Mouse (Mus musculus) Patski (cell line): ENCODE data around the gene Slc7a9. TPM values are rescaled to one million over a fixed set of nuclear protein-coding genes. Genes with fewer than 3 reads are reported as not detected.
A peak's percentile ranks its signal among the peaks of the same experiment; 100 is the strongest.

Experiments
- ATAC-seq: fragments of 100-300 bp; one replicate; pipeline ENCODE4 v1.8.0; 2021
- CTCF ChIA-PET: fragments of 350-600 bp; sonication (Branson Sonifier 250); formaldehyde crosslinking; loops from one replicate; lab custom pipeline; 2022; ENCODE audit warnings: inconsistent platforms; lab: Charles Lee
- POLR2A ChIA-PET: fragments of 350-600 bp; sonication (Branson Sonifier 250); formaldehyde crosslinking; loops from one replicate; lab custom pipeline; 2022; ENCODE audit warnings: antibody characterized with exemption, inconsistent platforms; lab: Charles Lee
- DNase-seq: peaks from one replicate; pipeline ENCODE4 v3.0.0-alpha.2; 2011; ENCODE audit warnings: low read depth, low spot score
- H3K27me3 ChIP-seq: fragments of 371-371 bp; one replicate; pipeline ENCODE4 v1.5.1; 2021
- CTCF ChIP-seq: fragments of 100-300 bp; IDR thresholded peaks from one replicate; pipeline ENCODE4 v1.5.1; 2021
- in situ Hi-C: fragments of 300-500 bp; cut with MboI; formaldehyde crosslinking; loops from 3 replicates; pipeline ENCODE4 v1.11.1; 2018; ENCODE audit warnings: low pct_unique_long_range_greater_than_20kb, mixed read lengths
- polyA plus RNA-seq: library from polyadenylated mRNA; unstranded; gene quantifications from one replicate; pipeline ENCODE4 v1.2.3, GENCODE M21; 2021

Slc7a9 gene
- polyA plus RNA-seq, 1 experiment from 2014 or later, result not detected

GRCm38 (mm10) chr7:35501995-35502394 lies 53.4 kb downstream of the Slc7a9 start:
- CTCF ChIA-PET, result interaction anchor here (1.4 kb wide), 2 partner anchors 12 to 16 kb away, joined by 3 read pairs; no protein-coding TSS in a partner anchor
- no peak for DNase-seq
- POLR2A ChIA-PET, result interaction anchor here (0.5 kb wide), 1 partner anchor 45 kb away, joined by 3 read pairs; no protein-coding TSS in a partner anchor
- peaks cover 31% of the 10 kb centered on the region for H3K27me3 ChIP-seq
- peak; percentile 34 for TF ChIP-seq CTCF
- in situ Hi-C loops, result no loop called here
- no peak for ATAC-seq

Other genes starting within 250 kb of the Slc7a9 start
- gene Lrp3, start 233.3 kb upstream of the Slc7a9 start, polyA plus RNA-seq, result 5.1 TPM
- 15.5 TPM for gene Gpatch1, start 130.4 kb upstream of the Slc7a9 start, polyA plus RNA-seq
- 21.4 TPM for gene Rhpn2, start 114.6 kb upstream of the Slc7a9 start, polyA plus RNA-seq
- gene Faap24, start 52.0 kb upstream of the Slc7a9 start, polyA plus RNA-seq, result 7.1 TPM
- 38.1 TPM for gene Cep89, start 51.8 kb upstream of the Slc7a9 start, polyA plus RNA-seq
- gene Tdrd12, start 88.9 kb downstream of the Slc7a9 start, polyA plus RNA-seq, result 0.05 TPM
- 72.4 TPM for gene Nudt19, start 107.5 kb downstream of the Slc7a9 start, polyA plus RNA-seq
- 0.30 TPM for gene Rgs9bp, start 136.8 kb downstream of the Slc7a9 start, polyA plus RNA-seq
- 31.4 TPM for gene Ankrd27, start 137.4 kb downstream of the Slc7a9 start, polyA plus RNA-seq
- gene Pdcd5, start 198.7 kb downstream of the Slc7a9 start, polyA plus RNA-seq, result 80.7 TPM